Mouse (Mus musculus): ENCODE measurements around the gene Gm21887.
"Not testable (repeated sequence)": the region's sequence is repeated elsewhere in the genome, so short reads cannot be mapped to it uniquely, and the experiment has no call there.

The Gm21887 gene

DNA sequence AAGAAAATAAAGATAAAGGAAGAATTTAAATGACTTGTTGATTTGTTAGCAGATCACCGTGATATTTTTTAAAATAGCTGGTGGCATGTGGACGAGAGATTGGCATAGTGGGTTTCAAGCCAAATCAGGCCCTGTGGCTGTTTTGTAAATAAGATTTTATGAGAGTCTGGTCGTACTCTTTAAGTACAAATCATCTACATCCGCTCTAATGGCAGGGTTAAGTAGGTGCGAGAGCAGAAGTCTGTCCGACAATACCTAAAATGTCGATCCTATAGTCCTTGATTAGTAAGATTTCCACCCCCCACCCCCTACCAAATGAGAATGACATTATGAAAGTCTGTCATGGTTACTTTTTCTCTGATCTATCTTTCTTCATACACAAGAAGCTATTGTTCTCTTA, 25.1 kb upstream of the Gm21887 start:
- DNase-seq, result peak in 1 of 2 experiments; percentile 4

DNA sequence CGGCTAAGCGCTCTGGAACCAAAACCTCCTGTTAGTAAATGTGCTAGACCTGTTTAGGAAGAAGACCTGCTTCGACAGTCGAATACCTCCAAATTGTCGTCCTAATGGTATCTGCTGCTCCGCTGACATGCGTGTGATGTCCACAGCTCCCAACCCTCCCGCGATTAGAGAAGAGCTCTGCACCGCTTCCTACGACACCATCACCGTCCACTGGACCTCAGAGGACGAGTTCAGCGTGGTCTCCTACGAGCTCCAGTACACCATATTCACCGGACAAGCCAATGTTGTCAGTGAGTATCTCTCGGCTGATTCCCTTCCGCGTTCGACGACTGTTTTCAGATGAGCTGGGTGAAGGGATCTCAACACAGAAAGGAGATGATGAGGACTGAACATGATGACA, 24.6 kb upstream of the Gm21887 start:
- DNase-seq, result peak in 1 of 2 experiments; percentile 15

DNA sequence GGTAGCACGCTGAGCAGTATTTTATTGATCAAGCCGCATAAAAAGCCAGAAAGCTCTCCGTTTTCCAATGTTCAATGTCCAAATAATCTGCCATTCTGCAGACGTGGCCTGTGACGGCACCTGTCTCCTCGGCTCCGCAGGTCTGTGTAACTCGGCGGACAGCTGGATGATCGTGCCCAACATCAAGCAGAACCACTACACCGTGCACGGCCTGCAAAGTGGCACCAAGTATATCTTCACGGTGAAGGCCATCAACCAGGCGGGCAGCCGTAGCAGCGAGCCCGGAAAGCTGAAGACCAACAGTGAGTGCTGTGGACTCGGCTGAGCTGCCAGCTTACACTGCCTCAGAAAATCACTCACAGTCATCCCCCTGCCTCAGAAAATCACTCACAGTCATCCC, 23.7 kb upstream of the Gm21887 start:
- peak; percentile 48 to 57 for DNase-seq

DNA sequence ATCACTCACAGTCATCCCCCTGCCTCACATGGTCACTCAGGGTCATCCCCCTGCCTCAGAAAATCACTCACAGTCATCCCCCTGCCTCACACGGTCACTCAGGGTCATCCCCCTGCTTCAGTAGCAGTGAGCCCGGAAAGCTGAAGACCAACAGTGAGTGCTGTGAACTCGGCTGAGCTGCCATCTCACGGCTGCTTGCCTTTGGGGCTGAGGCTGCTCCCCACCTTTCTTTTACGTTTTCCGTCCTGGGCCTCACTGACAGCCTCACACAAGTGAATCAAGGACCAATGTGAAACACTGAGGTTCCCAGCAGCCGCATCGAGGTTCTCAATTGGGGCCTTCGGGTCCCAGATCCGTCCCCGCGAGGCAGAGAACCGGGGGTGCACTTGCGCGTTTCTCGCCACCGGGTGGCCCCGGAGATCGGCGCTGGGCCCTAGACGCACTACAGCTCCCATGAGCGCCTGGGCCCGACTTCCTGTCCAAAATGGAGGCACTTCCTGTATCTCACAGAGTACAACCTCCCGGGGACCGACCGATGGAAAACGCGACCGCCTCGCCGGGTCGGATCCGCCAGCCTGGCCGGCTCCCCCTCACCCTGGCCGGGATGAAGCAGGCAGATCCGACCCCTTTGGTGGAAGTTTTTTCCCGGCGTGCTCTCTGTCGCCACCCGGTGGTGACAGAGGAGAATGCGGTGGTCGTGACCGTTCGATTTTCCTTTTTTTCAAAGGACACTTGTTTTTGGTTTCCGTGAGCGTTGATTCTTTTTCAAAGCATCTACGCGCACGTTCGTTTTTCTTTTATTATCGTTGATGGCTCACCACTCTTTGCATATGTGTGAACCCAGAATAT, 22.7 kb upstream of the Gm21887 start:
- peak; percentile 89 to 91 for DNase-seq

DNA sequence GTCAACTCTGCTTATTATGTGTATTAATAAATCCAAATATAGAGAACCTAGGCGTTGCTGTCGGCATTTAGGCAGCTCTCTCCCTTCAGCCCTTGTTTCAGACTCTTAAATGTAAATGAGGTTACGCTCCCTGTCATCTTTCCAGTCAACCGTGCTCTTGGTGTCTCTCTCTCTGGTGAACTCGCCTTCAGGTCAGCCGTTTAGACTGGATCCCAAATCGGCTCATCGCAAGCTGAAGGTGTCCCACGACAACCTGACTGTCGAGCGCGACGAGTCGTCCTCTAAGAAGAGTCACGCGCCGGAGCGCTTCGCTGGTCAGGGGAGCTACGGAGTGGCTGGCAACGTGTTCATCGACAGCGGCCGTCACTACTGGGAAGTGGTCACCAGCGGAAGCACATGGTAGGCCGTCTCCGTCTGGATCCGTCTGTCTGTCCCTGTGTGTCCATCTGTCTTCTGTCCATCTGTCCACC, 22.1 kb upstream of the Gm21887 start:
- DNase-seq, result peak; percentile 60 to 65

DNA sequence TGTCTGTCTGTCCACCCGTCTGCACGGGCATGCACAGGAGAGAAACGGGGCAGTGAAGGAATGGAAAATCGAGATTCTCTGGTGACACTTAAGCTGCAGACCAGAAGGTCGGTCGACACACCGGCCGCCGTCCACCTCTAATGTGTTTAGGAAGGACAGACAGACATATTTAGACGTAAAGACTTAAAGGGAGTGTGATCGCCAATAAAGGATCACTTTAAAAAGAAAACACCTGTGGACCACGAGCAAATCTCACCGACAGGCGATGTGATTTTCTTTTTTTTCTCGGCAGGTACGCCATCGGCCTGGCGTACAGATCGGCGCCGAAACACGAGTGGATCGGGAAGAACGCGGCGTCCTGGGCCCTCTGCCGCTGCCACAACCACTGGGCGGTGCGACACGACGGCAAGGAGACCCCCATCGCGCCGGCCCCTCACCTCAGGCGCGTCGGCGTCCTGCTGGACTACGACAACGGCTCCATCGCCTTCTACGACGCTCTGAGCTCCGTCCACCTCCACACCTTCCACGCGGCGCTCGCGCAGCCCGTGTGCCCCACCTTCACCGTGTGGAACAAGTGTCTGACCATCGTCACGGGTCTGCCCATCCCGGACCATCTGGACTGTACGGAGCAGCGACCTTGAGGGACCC, 20.8 kb upstream of the Gm21887 start:
- DNase-seq, result peak; percentile 45 to 54

DNA sequence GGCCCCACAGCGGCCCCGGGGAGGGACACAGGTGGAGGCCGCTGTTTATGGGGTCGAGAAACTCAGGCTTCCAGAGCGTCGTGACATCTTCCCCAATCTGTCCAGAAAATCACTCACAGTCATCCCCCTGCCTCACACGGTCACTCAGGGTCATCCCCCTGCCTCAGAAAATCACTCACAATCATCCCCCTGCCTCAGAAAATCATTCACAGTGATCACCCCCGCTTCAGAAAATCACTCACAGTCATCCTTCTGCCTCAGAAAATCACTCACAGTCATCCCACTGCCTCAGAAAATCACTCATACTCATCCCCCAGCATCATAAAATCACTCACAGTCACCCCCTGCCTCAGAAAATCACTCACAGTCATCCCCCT, 20.3 kb upstream of the Gm21887 start:
- not testable (repeated sequence) for DNase-seq

GRCm38 (mm10) chrX:169989691-169990631, 19.5 kb upstream of the Gm21887 start:
- DNase-seq, result peak; percentile 77 to 81

- peak; percentile 96 to 98 for DNase-seq
Observed at GRCm38 (mm10) chrX:169991128-169991873, 18.2 kb upstream of the Gm21887 start.

GRCm38 (mm10) chrX:169992086-169992930, 17.2 kb upstream of the Gm21887 start:
- DNase-seq, result peak in 1 of 2 experiments; percentile 49

- peak in 1 of 2 experiments; percentile 30 for DNase-seq
Observed at GRCm38 (mm10) chrX:169992951-169993547, 16.4 kb upstream of the Gm21887 start.

DNA sequence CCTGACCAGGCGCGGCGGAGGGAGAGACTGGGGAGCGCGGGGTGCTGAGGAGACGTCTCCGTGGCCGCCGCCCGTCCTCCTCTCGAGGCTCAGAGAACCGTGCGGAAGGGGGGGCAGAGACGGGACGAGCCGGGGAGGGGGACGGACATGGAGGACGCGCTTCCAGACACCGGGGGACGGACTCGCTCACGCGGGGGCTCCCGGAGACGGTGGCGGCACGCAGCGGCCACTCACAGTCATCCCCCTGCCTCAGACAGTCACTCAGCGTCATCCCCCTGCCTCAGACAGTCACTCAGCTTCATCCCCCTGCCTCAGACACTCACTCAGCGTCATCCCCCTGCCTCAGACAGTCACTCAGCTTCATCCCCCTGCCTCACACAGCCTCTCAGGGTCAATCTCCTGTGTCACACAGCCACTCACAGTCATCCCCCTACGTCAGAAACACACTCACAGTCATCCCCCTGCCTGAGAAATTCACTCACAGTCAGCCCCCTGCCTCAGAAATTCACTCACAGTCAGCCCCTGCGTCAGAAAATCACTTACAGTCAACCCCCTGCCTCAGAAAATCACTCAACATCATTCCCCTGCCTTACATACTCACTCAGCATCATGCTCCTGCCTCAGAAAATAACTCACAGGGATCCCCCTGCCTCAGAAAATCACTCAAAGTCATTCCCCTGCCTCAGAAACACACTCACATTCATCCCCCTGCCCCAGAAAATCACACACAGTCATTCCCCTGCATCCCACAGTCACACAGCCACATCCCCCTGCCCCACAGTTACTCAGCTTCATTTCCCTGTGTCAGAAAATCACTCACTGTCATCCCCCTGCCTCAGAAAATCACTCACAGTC, 15.2 kb upstream of the Gm21887 start:
- peak in 1 of 2 experiments; percentile 55 for DNase-seq

DNA sequence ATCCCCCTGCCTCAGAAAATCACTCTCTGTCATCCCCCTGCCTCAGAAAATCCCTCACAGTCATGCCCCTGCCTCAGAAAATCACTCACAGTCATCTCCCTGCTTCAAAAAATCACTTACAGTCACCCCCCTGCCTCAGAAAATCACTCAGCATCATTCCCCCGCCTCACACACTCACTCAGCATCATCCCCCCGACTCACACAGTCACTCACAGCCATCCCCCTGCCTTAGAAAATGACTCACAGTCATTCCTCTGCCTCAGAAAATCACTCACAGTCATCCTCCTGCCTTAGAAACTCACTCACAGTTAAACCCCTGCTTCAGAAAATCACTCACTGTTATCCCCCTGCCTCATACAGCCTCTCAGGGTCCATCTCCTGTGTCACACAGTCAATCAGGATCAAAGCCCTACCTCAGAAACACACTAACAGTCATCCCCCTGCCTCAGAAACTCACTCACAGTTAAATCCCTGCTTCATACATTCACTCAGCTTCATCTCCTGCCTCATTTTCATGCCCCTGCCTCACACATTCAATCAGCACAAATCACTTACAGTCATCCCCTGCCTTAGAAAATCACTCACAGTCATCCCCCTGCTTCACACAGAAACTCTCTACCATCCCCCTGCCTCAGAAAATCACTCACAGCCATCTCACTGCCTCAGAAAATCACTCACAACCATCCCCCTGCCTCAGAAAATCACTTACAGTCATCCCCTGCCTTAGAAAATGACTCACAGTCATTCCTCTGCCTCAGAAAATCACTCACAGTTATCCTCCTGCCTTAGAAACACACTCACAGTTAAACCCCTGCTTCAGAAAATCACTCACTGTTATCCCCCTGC, 14.4 kb upstream of the Gm21887 start:
- not testable (repeated sequence) for DNase-seq

- not testable (repeated sequence) for DNase-seq
Observed at GRCm38 (mm10) chrX:169995909-169996521, 13.4 kb upstream of the Gm21887 start.

GRCm38 (mm10) chrX:169996926-169997325, 12.5 kb upstream of the Gm21887 start:
- peak; percentile 87 to 88 for DNase-seq

- not testable (repeated sequence) for DNase-seq
Observed at GRCm38 (mm10) chrX:169997456-169997853, 12.0 kb upstream of the Gm21887 start.

- peak; percentile 100 for DNase-seq
Observed at GRCm38 (mm10) chrX:169997854-169998456, 11.5 kb upstream of the Gm21887 start.

Measured in cerebellum, postnatal 14 days (tissue).